Mouse (Mus musculus) midbrain, postnatal 0 days (tissue): ENCODE measurements around the gene Gm48552. TPM values are rescaled to one million over a fixed set of nuclear protein-coding genes. Genes with fewer than 3 reads are reported as not detected.
A peak's percentile ranks its signal among the peaks of the same experiment; 100 is the strongest.

Source experiments
- ATAC-seq: fragments of 200-750 bp; cut with Nextera tagmentation; 2 replicates; pipeline ENCODE4 v1.8.0; 2017; ENCODE audit warnings: moderate number of reproducible peaks, mild to moderate bottlenecking, moderate TSS enrichment, moderate library complexity; ENCODE audit not compliant: low FRiP score
- DNase-seq: peaks from one replicate; pipeline ENCODE4 v3.0.0-alpha.2; 2015; ENCODE audit warnings: low spot score
- H3K27ac ChIP-seq: fragments of 300-500 bp; sonication (generic); 2 replicates; pipeline ENCODE4 v1.5.1; 2014; ENCODE audit warnings: low read depth, mild to moderate bottlenecking, low read length, mixed read lengths
- H3K27me3 ChIP-seq: fragments of 300-500 bp; sonication (generic); 2 replicates; pipeline ENCODE4 v1.6.1; 2014; ENCODE audit warnings: low read length, control low read depth, mixed read lengths; ENCODE audit not compliant: insufficient read depth
- H3K36me3 ChIP-seq: fragments of 300-500 bp; sonication (generic); 2 replicates; pipeline ENCODE4 v1.6.1; 2014; ENCODE audit warnings: low read length, control low read depth, mixed read lengths; ENCODE audit not compliant: insufficient read depth
- H3K4me1 ChIP-seq: fragments of 300-500 bp; sonication (generic); 2 replicates; pipeline ENCODE4 v1.6.1; 2014; ENCODE audit warnings: mild to moderate bottlenecking, control low read depth, antibody characterized with exemption, low read length, mixed read lengths; ENCODE audit not compliant: insufficient read depth
- H3K4me2 ChIP-seq: fragments of 300-500 bp; sonication (generic); 2 replicates; pipeline ENCODE4 v1.6.1; 2014; ENCODE audit warnings: low read depth, mild to moderate bottlenecking, low read length, mixed read lengths; ENCODE audit not compliant: poor library complexity, severe bottlenecking
- H3K4me3 ChIP-seq: fragments of 300-500 bp; sonication (generic); 2 replicates; pipeline ENCODE4 v1.5.1; 2014; ENCODE audit warnings: low read depth, mild to moderate bottlenecking, low read length, moderate library complexity
- H3K9ac ChIP-seq: fragments of 300-500 bp; sonication (generic); replicated peaks from 2 replicates; pipeline ENCODE4 v1.6.1; 2014; ENCODE audit warnings: mild to moderate bottlenecking, low read length, moderate library complexity, mixed read lengths; ENCODE audit not compliant: poor library complexity, severe bottlenecking
- H3K9me3 ChIP-seq: fragments of 300-500 bp; sonication (generic); 2 replicates; pipeline ENCODE4 v1.6.1; 2016; ENCODE audit warnings: low read length, control low read depth
- CTCF ChIP-seq: IDR thresholded peaks from 2 replicates; pipeline ENCODE4 v1.5.1; 2016; ENCODE audit warnings: antibody characterized with exemption, mild to moderate bottlenecking
- WGBS: fragments of 180-500 bp; shearing (Covaris S2); extraction: QIAGEN DNeasy Blood & Tissue Kit; methylation state at CpG from one replicate; pipeline ENCODE4 v1.1.7; 2014; 5-methylcytosine and 5-hydroxymethylcytosine counted together
- polyA plus RNA-seq: library from polyadenylated mRNA; unstranded; fragments of >200 nt; fragmentation: Nextera tagmentation; extraction: Ambion mirVana; gene quantifications from 2 replicates; pipeline ENCODE4 v1.2.1, GENCODE M21; 2015
- total RNA-seq: library from RNA; depleted of rRNA; stranded (reverse); fragments of >200 nt; gene quantifications from 2 replicates; pipeline ENCODE4 v1.2.3, GENCODE M21; 2014

The Gm48552 gene
- total and polyA plus RNA-seq, 2 experiments from 2014 or later = 1.6 to 6.6 TPM

DNA sequence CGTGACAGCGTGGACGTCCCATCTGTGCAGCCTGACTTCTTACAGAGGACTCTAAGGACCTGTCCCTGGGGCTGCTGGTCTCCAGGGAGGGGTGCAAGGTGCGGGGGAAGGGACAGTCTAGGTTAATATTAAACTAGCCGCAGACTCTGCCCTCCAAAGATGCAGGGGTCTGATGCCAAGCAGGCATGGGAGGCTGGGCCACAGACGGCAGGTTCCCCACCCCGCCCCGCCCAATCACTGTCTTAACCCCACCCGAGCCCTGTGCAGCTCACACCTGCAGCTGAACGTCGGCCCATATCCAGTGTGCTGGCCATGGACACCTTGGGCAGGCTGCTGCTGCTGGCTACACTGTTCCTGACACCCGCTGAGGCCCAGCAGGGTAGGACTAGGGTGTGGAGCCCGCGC, 4.0 kb downstream of the Gm48552 start, which contains the start of gene Smim24:
Smim24 (plus strand) TSS at position 271 of the 405 bp plus-strand sequence.
- Histone ChIP-seq H3K27ac (no peak within 1 kb of the TSS), H3K9ac (peak within 1 kb of the TSS; percentile 33; the same call in 1 of the 2 replicates), H3K36me3 (peaks cover 18% of the 10 kb centered on the region), H3K4me3 (peak within 1 kb of the TSS; percentile 10; the same call in 1 of the 2 replicates), H3K4me2 (peak within 1 kb of the TSS; percentile 35), H3K4me1 (no peaks in the 10 kb centered on the region), H3K9me3 (no peaks in the 10 kb centered on the region), H3K27me3 (no peaks in the 10 kb centered on the region)
- ATAC-seq (no peak), DNase-seq (no peak)
- no peak for TF ChIP-seq CTCF
- WGBS = 63% methylated on average over 14 of the region's 14 CpGs

DNA sequence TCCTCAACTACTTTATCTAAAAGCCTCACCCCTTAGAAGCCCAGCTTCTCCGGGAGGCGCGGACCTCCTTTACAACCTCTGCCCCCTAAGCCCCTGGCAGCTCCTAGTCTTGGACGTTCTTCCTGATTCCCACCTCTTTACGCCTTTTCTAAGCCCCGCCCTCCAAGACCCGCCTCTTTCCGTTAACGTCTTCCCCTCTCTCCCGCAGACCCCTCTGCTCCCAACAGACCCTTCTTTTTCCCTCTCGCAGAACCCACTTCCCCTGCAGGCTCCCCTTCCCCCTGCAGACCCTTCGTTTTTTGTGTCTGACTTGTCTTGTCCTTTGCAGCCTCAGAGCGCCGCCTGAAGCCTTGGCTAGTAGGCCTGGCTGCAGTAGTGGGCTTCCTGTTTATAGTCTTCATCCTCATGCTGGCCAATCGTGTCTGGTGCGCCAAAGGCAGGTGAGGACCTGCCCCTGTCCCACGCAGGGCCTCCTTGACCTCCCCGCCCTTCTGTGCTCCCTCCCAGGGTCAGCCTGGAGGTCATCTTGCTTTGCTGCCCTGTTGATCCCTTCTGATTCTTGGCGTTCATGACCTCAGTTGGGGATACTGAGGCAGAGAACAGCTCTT, 4.8 kb downstream of the Gm48552 start:
- H3K27me3 ChIP-seq = no peaks in the 10 kb centered on the region
- TF ChIP-seq CTCF = no peak
- no peaks in the 10 kb centered on the region for H3K9me3 ChIP-seq
- no peak overlapping the region for H3K27ac ChIP-seq
- no peaks in the 10 kb centered on the region for H3K4me1 ChIP-seq
- H3K4me3 ChIP-seq = peak overlapping the region; percentile 10; the same call in 1 of the 2 replicates
- H3K36me3 ChIP-seq = peaks cover 15% of the 10 kb centered on the region
- ATAC-seq = no peak
- DNase-seq = no peak
- H3K4me2 ChIP-seq = peak overlapping the region; percentile 35
- 8% methylated on average over 19 of the region's 19 CpGs for WGBS
- peak overlapping the region; percentile 33; the same call in 1 of the 2 replicates for H3K9ac ChIP-seq

- H3K9ac ChIP-seq = no peak overlapping the region
- 12% methylated on average over 5 of the region's 5 CpGs for WGBS
- ATAC-seq = no peak
- H3K4me3 ChIP-seq = no peak overlapping the region
- peak; percentile 57 for DNase-seq
- TF ChIP-seq CTCF = peak; percentile 90
- no peak overlapping the region for H3K27ac ChIP-seq
- no peaks in the 10 kb centered on the region for H3K4me1 ChIP-seq
- peaks cover 19% of the 10 kb centered on the region for H3K36me3 ChIP-seq
- H3K4me2 ChIP-seq = no peak overlapping the region
- H3K27me3 ChIP-seq = no peaks in the 10 kb centered on the region
- no peaks in the 10 kb centered on the region for H3K9me3 ChIP-seq
Measured at GRCm38 (mm10) chr10:81395127-81395526, 6.3 kb downstream of the Gm48552 start.

DNA sequence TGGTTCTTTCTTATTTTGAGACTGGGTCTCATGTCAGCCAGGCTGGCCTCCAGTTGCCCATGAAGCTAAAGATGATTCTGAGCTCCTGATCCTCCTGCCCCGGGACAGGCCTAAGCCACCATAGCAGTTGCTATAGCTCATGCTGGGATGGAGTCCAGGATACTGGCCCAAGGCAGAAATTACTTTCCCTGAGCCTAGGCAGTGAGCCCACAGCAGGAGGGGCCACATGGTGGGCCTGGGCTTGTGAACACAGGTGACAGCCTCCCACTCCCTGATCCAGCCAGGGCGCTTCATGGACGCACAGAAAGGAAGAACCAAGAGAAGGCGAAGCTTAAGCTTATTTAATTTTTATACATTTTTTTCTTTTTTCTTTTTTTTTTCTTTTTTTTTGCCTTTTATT, 7.1 kb downstream of the Gm48552 start:
- Histone ChIP-seq H3K27me3 (no peaks in the 10 kb centered on the region), H3K9me3 (no peaks in the 10 kb centered on the region), H3K4me2 (no peak overlapping the region), H3K4me1 (no peaks in the 10 kb centered on the region), H3K9ac (no peak overlapping the region; the same call in 1 of the 2 replicates), H3K4me3 (no peak overlapping the region), H3K27ac (no peak overlapping the region), H3K36me3 (peaks cover 25% of the 10 kb centered on the region)
- ATAC-seq = no peak
- TF ChIP-seq CTCF = no peak
- 74% methylated on average over 4 of the region's 4 CpGs for WGBS
- DNase-seq = no peak

- H3K4me2 ChIP-seq = no peak overlapping the region
- H3K9me3 ChIP-seq = no peaks in the 10 kb centered on the region
- H3K9ac ChIP-seq = no peak overlapping the region
- no peak overlapping the region for H3K4me3 ChIP-seq
- 48% methylated on average over 5 of the region's 5 CpGs for WGBS
- DNase-seq = no peak
- H3K4me1 ChIP-seq = no peaks in the 10 kb centered on the region
- no peak overlapping the region for H3K27ac ChIP-seq
- TF ChIP-seq CTCF = no peak
- no peak for ATAC-seq
- peaks cover 22% of the 10 kb centered on the region for H3K36me3 ChIP-seq
- H3K27me3 ChIP-seq = no peaks in the 10 kb centered on the region
Measured at GRCm38 (mm10) chr10:81396749-81397148, 7.9 kb downstream of the Gm48552 start.

- 57% methylated on average over 4 of the region's 5 CpGs for WGBS
- no peak overlapping the region; the same call in 1 of the 2 replicates for H3K27ac ChIP-seq
- no peak for DNase-seq
- no peak for TF ChIP-seq CTCF
- no peak overlapping the region for H3K4me3 ChIP-seq
- no peak overlapping the region for H3K4me2 ChIP-seq
- no peak overlapping the region for H3K9ac ChIP-seq
- ATAC-seq = no peak
- no peaks in the 10 kb centered on the region for H3K27me3 ChIP-seq
- H3K9me3 ChIP-seq = no peaks in the 10 kb centered on the region
- peaks cover 27% of the 10 kb centered on the region for H3K36me3 ChIP-seq
- no peaks in the 10 kb centered on the region for H3K4me1 ChIP-seq
Measured at GRCm38 (mm10) chr10:81399296-81399695, 10.5 kb downstream of the Gm48552 start.
